Mouse (Mus musculus) liver, embryonic 12.5 days (tissue): ENCODE measurements at regions not wholly inside any gene's neighbourhood (a gene's known extent, or its start where the extent isn't known, plus 50 kb on each side); places are given as distances from the start of the nearest gene placed in this dataset.

Experiments
- ATAC-seq: fragments of 200-750 bp; cut with Nextera tagmentation; 2 replicates; pipeline ENCODE4 v1.8.0; 2017; ENCODE audit warnings: moderate number of reproducible peaks, mild to moderate bottlenecking, moderate library complexity
- H3K27ac ChIP-seq: fragments of 300-500 bp; sonication (generic); 2 replicates; pipeline ENCODE4 v1.5.1; 2016; ENCODE audit warnings: mild to moderate bottlenecking
- H3K27me3 ChIP-seq: fragments of 300-500 bp; sonication (generic); replicated peaks from 2 replicates; pipeline ENCODE4 v1.6.1; 2016; ENCODE audit warnings: mild to moderate bottlenecking, moderate library complexity
- H3K36me3 ChIP-seq: fragments of 300-500 bp; sonication (generic); 2 replicates; pipeline ENCODE4 v1.6.1; 2016; ENCODE audit warnings: mild to moderate bottlenecking, moderate library complexity
- H3K4me1 ChIP-seq: fragments of 300-500 bp; sonication (generic); 2 replicates; pipeline ENCODE4 v1.6.1; 2016
- H3K4me2 ChIP-seq: fragments of 300-500 bp; sonication (generic); 2 replicates; pipeline ENCODE4 v1.6.1; 2016; ENCODE audit warnings: mild to moderate bottlenecking, moderate library complexity
- H3K4me3 ChIP-seq: fragments of 300-500 bp; sonication (generic); 2 replicates; pipeline ENCODE4 v1.5.1; 2016; ENCODE audit warnings: mild to moderate bottlenecking, moderate library complexity
- H3K9ac ChIP-seq: fragments of 300-500 bp; sonication (generic); 2 replicates; pipeline ENCODE4 v1.6.1; 2016; ENCODE audit warnings: mild to moderate bottlenecking, moderate library complexity
- H3K9me3 ChIP-seq: fragments of 300-500 bp; sonication (generic); replicated peaks from 2 replicates; pipeline ENCODE4 v1.6.1; 2016; ENCODE audit warnings: mild to moderate bottlenecking, moderate library complexity
- WGBS: fragments of 180-500 bp; shearing (Covaris S2); methylation state at CpG from one replicate; pipeline ENCODE4 v1.1.7; 2016; ENCODE audit not compliant: insufficient replicate concordance; 5-methylcytosine and 5-hydroxymethylcytosine counted together

DNA sequence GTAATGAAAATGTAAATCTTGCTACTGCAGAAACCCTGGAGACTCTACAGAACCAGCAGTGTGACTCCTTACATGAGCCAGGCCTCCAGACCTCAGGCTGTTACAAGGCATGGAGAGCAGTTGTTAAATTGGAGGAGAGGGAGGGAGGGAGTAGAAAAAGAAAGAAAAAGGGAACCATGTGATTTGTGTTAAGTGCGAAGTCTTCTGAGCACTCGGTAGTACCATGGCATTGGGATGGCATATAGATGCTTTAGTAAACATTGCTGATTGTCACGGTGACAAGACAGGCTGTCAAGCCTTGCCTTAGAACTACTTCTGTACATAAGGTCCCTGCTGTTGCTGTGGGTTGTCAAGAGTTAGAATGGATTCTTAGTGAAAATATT, 189.6 kb upstream of the Dph6 start:
- Histone ChIP-seq H3K4me3 (no peak overlapping the region), H3K4me1 (no peaks in the 10 kb centered on the region), H3K27me3 (no peaks in the 10 kb centered on the region), H3K9ac (no peak overlapping the region), H3K4me2 (no peak overlapping the region), H3K9me3 (no peaks in the 10 kb centered on the region), H3K36me3 (no peaks in the 10 kb centered on the region), H3K27ac (no peak overlapping the region)
- WGBS, result 67% methylated on average over 3 of the region's 3 CpGs
- ATAC-seq, result no peak

DNA sequence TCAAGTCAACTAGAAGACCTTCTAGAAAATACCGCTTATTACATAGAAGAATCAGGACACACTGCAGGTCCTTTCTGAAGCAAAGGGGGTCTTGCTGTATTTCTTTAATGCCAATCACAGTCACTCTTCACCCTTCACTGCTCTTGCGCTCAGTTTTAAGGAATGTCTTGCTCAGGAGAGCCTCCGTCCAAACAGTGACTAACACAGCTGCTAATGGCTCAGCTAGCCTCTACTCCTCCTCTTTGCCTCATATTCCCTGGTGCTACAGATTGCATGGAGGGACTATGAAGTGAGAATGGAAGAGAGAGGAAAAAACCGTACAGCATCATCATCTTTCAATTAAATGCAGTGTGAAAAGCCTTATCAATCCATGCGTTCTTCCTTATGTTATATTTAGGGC, 193.7 kb upstream of the Dph6 start:
- H3K9me3 ChIP-seq, result no peaks in the 10 kb centered on the region
- no peaks in the 10 kb centered on the region for H3K4me1 ChIP-seq
- no peak overlapping the region for H3K4me2 ChIP-seq
- ATAC-seq, result no peak
- 70% methylated on average over 5 of the region's 5 CpGs for WGBS
- H3K27ac ChIP-seq, result no peak overlapping the region
- no peaks in the 10 kb centered on the region for H3K36me3 ChIP-seq
- H3K9ac ChIP-seq, result no peak overlapping the region
- H3K27me3 ChIP-seq, result no peaks in the 10 kb centered on the region
- H3K4me3 ChIP-seq, result no peak overlapping the region

DNA sequence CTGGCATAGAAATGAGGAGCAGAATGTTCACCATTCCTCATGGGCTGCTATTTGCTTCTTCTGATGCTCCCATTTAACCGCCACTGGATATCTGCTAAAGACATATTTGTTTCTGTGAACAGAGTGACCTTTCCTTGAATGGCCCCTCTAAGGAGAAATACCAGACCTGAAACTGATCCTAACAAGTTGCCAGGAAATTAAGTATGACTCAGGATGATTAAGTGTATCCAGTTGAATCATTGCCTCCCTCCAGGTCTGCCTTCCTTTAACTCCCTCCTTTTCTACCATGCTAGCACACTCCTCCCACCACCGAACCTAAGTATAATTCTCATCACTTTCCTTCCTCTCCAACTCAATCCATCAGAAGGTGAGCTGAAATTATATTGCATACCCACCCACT, 194.2 kb upstream of the Dph6 start:
- Histone ChIP-seq H3K27ac (no peak overlapping the region), H3K4me3 (no peak overlapping the region), H3K9me3 (no peaks in the 10 kb centered on the region), H3K4me2 (no peak overlapping the region), H3K4me1 (no peaks in the 10 kb centered on the region), H3K36me3 (no peaks in the 10 kb centered on the region), H3K27me3 (no peaks in the 10 kb centered on the region), H3K9ac (no peak overlapping the region)
- WGBS, result 49% methylated on average over 2 of the region's 2 CpGs
- no peak for ATAC-seq

DNA sequence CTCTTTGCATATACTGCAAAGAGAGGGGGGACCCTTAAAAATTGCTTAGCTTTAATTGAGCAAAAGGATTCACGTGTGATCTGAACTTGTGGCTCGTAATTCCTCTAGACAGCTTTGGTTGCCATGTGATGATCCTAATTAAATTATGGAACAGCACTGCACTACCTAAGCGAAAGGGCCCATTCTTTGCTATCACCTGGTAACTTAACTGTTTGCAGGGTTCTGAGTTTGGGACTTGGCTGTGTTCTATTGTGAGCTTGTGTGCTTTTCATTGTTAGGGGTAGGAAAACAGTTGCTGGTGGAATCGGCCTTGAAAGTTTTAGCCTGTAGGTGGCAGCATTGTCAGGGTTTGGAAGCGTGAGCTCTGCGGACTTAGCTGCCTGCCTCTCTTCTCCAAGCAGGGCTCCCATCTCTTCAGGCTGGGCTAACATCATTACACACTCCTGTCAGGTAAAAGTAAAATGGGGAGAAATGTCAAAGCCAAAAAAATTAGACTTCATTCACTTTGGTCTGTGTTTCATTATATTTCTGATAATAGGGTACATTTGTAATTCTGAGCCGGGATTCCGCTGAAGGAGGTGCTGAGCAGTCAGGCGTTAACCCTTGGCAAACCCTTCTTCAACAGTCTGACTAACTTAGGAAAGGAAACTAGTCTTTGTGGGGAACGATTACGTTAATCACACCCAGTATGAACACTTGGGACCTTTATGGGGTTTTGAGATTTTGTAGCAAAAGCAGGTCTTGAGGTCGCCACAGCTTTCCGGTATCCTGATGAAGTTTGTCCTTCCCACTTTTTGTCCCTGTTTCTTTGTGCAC, 199.2 kb upstream of the Dph6 start:
- H3K4me1 ChIP-seq, result no peaks in the 10 kb centered on the region
- H3K27ac ChIP-seq, result no peak overlapping the region
- H3K36me3 ChIP-seq, result no peaks in the 10 kb centered on the region
- H3K9me3 ChIP-seq, result no peaks in the 10 kb centered on the region
- no peak overlapping the region for H3K4me2 ChIP-seq
- no peaks in the 10 kb centered on the region for H3K27me3 ChIP-seq
- no peak overlapping the region for H3K4me3 ChIP-seq
- 48% methylated on average over 13 of the region's 13 CpGs for WGBS
- ATAC-seq, result no peak
- H3K9ac ChIP-seq, result no peak overlapping the region

DNA sequence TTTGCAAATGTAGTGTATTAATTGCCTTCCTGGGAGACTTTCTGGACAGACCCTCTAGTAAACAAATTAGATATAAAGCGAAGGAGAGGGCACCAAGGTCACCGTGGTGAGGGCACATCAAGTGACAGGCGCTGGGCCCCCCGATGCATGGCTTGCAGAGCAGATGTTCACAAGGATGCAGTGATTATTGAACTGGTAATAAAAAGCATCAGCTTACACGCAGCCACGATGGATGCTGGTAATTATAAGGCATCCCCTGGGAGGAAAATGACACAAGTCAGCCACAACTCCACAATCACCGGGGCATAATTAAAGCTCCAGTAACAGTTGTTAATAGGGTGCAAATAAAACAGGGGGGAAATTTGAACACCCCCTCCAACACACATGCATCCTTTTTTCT, 217.5 kb upstream of the Dph6 start:
- no peaks in the 10 kb centered on the region for H3K4me1 ChIP-seq
- H3K4me3 ChIP-seq, result no peak overlapping the region
- no peaks in the 10 kb centered on the region for H3K27me3 ChIP-seq
- H3K4me2 ChIP-seq, result no peak overlapping the region
- no peak for ATAC-seq
- WGBS, result 61% methylated on average over 7 of the region's 7 CpGs
- no peak overlapping the region for H3K9ac ChIP-seq
- no peak overlapping the region for H3K27ac ChIP-seq
- no peaks in the 10 kb centered on the region for H3K9me3 ChIP-seq
- H3K36me3 ChIP-seq, result no peaks in the 10 kb centered on the region

DNA sequence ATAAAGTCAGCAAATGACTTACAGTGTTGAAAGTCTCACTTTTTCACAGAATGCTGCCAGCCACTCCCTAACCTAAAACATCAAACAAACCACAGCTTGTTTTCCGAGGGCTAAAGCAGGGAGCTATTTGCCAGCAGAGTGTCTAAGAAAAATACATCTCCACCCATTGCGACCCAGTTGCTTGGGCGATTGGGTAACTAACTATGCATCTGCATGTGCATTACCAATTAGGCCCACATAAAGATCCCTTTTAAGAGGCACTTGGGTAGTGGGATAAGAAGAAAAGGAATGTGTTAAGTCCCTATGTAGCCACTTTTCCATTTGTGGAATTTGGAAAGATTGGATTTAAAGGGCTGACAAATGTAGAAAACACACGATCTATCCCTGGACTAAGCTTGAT, 218.3 kb upstream of the Dph6 start:
- WGBS, result 61% methylated on average over 4 of the region's 4 CpGs
- no peak for ATAC-seq
- Histone ChIP-seq H3K9me3 (no peaks in the 10 kb centered on the region), H3K27ac (no peak overlapping the region), H3K4me2 (no peak overlapping the region), H3K4me3 (no peak overlapping the region), H3K4me1 (no peaks in the 10 kb centered on the region), H3K9ac (no peak overlapping the region), H3K27me3 (no peaks in the 10 kb centered on the region), H3K36me3 (no peaks in the 10 kb centered on the region)

DNA sequence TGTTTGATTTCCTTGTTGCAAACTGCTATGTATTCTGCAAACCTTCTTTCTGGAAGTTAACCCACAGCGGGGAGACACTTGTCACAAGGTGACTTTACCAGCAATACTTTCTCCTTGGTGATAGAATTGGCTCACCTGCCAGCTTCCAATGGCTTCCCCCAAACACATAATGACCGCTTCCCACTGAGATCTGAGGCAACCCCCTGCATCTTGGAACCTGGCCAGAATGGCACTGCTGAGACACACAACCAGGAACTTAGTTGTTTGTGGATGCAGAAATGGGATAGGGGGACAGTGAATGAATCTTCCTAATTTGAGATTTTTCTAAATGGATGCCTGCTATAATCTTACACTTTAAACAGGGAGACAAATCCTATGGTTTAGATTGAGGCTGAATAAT, 224.3 kb upstream of the Dph6 start:
- WGBS, result 56% methylated on average over 2 of the region's 2 CpGs
- Histone ChIP-seq H3K27ac (no peak overlapping the region), H3K4me1 (no peaks in the 10 kb centered on the region), H3K4me2 (no peak overlapping the region), H3K27me3 (no peaks in the 10 kb centered on the region), H3K4me3 (no peak overlapping the region), H3K9me3 (no peaks in the 10 kb centered on the region), H3K36me3 (no peaks in the 10 kb centered on the region), H3K9ac (no peak overlapping the region)
- ATAC-seq, result no peak

DNA sequence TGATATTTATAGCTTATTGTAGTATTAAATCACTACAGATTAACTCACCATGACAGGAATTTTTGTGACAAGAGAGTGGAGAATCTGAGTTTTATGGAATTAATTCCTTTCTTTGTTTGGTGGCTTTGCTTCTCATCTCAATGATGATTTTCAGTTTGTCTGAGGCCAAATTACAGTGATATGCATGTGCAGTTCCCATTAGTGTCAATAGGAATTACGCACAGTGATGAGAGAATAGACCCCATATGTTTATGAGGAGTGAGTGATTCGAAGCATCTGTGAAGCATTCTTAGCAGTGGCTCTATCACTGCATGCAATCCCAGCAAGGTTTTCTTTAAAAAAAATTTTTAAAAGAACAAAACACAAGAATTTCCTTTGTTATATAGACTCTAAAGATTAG, 225.0 kb upstream of the Dph6 start:
- Histone ChIP-seq H3K36me3 (no peaks in the 10 kb centered on the region), H3K4me2 (no peak overlapping the region), H3K4me3 (no peak overlapping the region), H3K4me1 (no peaks in the 10 kb centered on the region), H3K27ac (no peak overlapping the region), H3K9ac (no peak overlapping the region), H3K27me3 (no peaks in the 10 kb centered on the region), H3K9me3 (no peaks in the 10 kb centered on the region)
- no peak for ATAC-seq
- 65% methylated on average over 2 of the region's 2 CpGs for WGBS

DNA sequence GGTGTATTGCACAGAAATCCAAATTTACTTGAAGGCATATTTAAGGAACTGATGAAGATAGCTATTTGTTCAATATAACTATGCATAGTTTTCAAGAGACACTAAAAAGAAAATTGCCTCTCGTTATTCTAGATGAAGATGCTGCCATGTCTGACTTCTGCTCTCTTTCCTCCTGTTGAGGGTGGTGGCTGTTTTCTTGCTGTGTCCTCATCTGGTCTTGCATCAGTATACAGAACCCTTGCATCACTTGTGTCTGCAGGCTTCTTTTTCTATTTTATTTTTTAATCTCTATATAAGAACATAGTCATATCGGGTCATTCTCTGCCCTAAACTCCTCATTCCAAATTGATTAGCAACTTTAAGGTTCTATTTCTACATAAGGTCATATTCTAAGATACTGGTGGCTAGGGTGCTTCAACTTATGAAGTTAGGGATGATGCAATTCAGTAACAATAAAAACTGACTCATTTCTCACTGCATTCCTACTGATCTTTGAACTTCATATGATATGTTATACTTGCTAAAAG, 231.0 kb upstream of the Dph6 start:
- Histone ChIP-seq H3K9ac (no peak overlapping the region), H3K4me2 (no peak overlapping the region), H3K9me3 (no peaks in the 10 kb centered on the region), H3K4me3 (no peak overlapping the region), H3K27me3 (no peaks in the 10 kb centered on the region), H3K27ac (no peak overlapping the region), H3K4me1 (no peaks in the 10 kb centered on the region), H3K36me3 (no peaks in the 10 kb centered on the region)
- no peak for ATAC-seq
- WGBS, result 66% methylated on average over 2 of the region's 2 CpGs

DNA sequence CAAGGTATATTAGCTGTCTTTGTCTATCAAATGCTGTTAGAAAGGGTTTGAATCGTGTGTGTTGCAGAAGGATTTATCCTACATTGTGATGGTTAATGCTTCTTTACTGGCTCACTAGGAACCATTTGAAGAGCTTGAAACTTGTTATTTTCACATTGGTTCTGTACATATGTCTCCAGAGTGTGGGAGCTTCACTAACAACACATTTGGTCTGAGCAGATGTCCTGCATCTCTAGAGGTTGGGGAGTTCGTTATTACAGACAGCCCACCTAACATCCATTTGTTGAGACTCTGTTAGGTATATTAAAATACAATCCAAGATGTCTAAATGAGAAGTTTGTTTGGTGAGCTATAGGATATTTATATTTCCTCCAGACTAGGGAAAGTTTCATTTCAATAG, 244.0 kb upstream of the Dph6 start:
- H3K9me3 ChIP-seq, result no peaks in the 10 kb centered on the region
- H3K4me1 ChIP-seq, result no peaks in the 10 kb centered on the region
- no peak overlapping the region for H3K27ac ChIP-seq
- no peak for ATAC-seq
- no peak overlapping the region for H3K9ac ChIP-seq
- H3K36me3 ChIP-seq, result no peaks in the 10 kb centered on the region
- no peak overlapping the region for H3K4me2 ChIP-seq
- 73% methylated on average over 2 of the region's 2 CpGs for WGBS
- no peak overlapping the region for H3K4me3 ChIP-seq
- H3K27me3 ChIP-seq, result no peaks in the 10 kb centered on the region

DNA sequence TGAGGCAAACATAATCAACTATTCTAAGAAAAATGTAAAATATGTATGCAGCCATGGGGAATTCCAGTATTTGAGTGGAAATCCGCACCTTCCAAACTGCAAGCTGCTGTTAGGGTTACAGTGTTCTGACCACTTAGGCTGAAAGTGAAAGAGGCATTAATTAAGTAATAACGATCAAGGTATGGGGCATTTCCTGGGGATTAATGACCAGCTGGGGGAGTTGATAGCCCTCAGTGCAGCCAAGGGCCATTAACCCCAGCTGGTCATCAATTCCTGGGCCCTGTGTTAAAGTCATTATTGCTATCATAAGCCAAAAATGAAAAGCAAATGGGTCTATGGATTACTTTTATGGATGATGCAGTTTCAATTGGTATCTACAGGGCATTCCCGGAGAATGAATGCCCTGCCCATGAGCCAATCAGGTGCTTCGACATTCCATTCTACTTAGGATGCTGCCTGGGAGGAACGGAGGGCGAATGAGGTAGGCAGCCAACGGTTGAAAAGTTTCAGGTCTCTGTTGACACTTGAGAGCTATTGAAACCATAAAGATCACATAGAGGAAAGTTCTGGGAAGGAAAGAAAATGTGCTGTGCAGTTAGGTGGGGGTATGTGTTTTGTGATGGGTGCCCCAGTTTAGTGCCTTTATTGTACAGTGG, 257.2 kb upstream of the Dph6 start:
- Histone ChIP-seq H3K36me3 (no peaks in the 10 kb centered on the region), H3K27ac (no peak overlapping the region), H3K4me1 (no peaks in the 10 kb centered on the region), H3K9ac (no peak overlapping the region), H3K27me3 (no peaks in the 10 kb centered on the region), H3K9me3 (no peaks in the 10 kb centered on the region), H3K4me2 (no peak overlapping the region), H3K4me3 (no peak overlapping the region)
- 57% methylated on average over 7 of the region's 7 CpGs for WGBS
- ATAC-seq, result no peak

DNA sequence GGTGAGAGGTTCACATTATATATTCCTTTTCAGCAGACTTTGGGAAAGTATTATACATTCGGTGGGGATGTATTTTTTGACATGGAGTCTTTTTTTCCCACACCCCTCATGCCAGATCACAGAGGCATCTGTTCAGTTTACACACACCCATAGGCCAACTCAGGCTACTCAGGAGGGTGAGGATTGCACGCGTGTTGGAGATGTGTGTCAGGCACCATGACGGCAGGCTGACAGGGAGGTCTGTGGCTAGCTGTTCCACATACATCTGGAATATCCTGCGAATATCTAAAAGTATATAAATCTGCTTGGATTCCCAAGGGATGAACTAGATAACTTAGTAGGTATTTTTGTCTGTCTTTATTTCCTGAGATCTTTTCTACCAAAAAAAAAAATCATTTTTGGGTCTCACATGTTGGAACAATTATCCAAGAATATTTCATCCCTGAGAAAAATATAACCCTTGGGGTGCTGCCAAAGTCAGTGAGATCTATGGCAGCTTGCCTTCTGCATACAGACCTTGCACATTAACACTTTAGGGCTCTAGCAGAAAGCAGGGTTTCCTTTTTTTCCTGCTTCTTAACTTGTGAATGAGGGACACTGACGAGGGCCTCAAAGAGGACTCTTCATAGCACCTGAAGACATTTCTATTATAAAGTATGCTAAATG, 260.4 kb upstream of the Dph6 start:
- H3K27me3 ChIP-seq, result no peaks in the 10 kb centered on the region
- H3K4me3 ChIP-seq, result no peak overlapping the region
- no peaks in the 10 kb centered on the region for H3K4me1 ChIP-seq
- ATAC-seq, result no peak
- no peaks in the 10 kb centered on the region for H3K36me3 ChIP-seq
- no peak overlapping the region for H3K4me2 ChIP-seq
- WGBS, result 65% methylated on average over 6 of the region's 6 CpGs
- H3K27ac ChIP-seq, result no peak overlapping the region
- no peaks in the 10 kb centered on the region for H3K9me3 ChIP-seq
- H3K9ac ChIP-seq, result no peak overlapping the region
